Mouse (Mus musculus) erythroblast, embryonic 14.5 days (primary cell): ENCODE measurements around the gene Ift81.

Experiments
- GATA1 ChIP-seq: IDR thresholded peaks from 2 replicates; pipeline ENCODE4 v1.6.1; 2012; ENCODE audit warnings: low read length, inconsistent platforms, mixed read lengths
- TAL1 ChIP-seq: IDR thresholded peaks from 3 replicates; pipeline ENCODE4 v1.6.1; 2012; ENCODE audit warnings: low read length, inconsistent platforms, mixed read lengths

DNA sequence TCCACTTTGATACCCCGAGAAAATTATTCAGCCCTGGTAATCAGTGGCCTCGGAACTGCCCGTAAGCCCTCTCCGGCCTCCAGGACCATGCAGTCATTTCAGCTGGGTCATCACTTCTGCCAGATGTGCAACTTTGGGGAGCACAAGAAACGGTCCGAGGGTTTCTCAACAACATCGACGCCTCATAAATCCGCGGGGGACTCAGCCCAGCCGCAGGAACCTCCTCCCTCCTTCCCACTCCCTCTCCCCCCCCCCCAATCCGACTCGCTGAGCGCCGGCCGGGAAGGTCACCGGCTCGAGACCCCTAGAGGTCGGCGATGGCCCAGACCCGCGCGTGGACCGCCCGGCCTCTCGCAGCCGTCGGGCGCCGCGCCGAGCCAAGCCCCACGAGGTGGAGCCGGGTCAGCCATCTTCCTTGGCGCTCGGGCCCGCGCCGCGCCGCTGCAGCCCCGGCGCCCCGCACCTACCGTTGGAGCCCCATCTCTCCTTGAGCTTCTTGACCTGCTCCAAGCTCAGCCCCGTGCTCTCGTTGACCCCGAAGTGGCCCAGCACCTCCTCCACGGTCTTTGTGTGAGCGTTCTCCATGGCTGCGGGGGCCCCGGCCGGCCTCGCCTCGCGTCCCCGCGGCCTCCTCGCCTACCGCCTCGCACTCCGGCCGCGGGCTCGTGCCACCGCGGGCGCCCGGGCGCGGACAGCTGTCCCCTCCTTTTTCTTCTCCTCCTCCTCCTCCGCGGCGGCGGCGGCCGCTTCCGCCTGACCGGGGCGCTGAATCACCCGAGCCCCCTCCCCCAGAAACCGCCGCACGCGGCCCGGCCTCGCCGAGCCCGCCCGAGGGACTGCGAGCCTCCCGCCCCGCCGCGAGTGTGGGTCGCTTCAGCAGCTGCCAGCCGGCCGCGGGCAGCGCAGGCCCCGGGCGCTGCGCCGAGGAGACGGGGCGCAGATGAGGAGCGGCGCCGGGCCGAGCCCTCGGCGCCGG is 112.9 kb downstream of the Ift81 start:
- TF ChIP-seq TAL1 (no peak), GATA1 (no peak)
